Mouse (Mus musculus): Measurements from ENCODE around the gene Man1c1.

DNA sequence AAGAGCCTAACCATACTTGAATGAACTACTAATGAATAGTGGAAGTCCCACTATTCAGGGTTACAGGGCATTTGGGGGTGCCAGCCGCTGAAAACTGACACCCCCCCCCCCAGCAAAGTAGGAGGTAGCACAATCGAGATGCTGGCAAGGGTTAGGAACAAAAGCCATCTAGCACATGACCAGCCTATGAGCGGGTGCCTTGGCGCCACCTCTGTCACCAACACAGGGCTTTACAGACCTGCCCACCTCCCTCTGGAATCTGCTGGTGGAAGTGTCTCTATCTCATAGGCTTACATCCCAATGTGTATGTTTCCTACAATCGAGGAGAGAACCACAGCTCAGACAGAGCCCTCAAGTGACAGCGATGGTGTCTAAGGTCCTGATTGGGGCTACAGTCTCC, 46.7 kb upstream of the Man1c1 start:
- TF ChIP-seq CTCF (IDR thresholded peaks at IDR 0.05; ENCODE audit: control insufficient read depth, insufficient read depth, insufficient read length) (no peak), USF1 (IDR thresholded peaks at IDR 0.05; ENCODE audit: low read depth) (no peak), MAX (IDR thresholded peaks at IDR 0.05) (no peak), CEBPB (IDR thresholded peaks at IDR 0.05; ENCODE audit: low read depth) (no peak), FOSL1 (IDR thresholded peaks at IDR 0.05; ENCODE audit: insufficient read depth, low read length, poor library complexity, severe bottlenecking) (no peak)
